ENCODE assay signal across 14 mouse cellular contexts in the genomic region with DNA sequence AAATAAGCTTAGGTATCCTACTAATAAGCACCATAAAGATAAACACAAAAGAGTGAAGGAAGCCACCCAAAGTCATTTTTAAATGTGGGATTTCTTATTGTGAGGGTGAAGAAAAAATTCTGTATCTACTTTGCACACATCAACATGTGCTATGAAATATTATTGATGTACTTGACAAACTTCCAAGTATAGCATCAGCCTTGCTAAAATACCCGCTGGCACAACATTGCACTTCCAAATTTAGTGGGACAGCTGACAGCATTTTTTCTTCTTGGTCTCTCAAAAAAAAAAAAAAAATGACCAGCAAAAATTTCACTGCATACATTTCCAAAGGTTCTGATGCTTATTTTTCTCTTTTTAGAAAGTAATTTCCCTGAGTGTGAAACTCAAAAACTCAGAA.
"Had no signal": no experiment of that assay in that cellular context is flagged by ENCODE, and none has a peak within 500 bp of the region (broad histone marks: within the 10 kb centered on the region; RNA-seq: fewer than 3 reads in every experiment).

No protein-coding gene starts in this region.

- ATAC-seq: midbrain, embryonic 16.5 days had no signal

- DNase-seq: kidney, adult 9 months; kidney, postnatal 36 days; left cerebral cortex, postnatal 4 days; lung, adult 18-20 months; thymus, adult 18-20 months; thymus, postnatal 14 days had no signal

- H3K27me3 ChIP-seq: limb, embryonic 13.5 days; midbrain, embryonic 12.5 days; neural tube, embryonic 13.5 days had no signal

- H3K27ac ChIP-seq: kidney, postnatal 0 days; left cerebral cortex, adult 2 months; limb, embryonic 13.5 days; liver, embryonic 14.5 days; midbrain, embryonic 12.5 days; neural tube, embryonic 13.5 days; stomach, postnatal 0 days had no signal

- H3K36me3 ChIP-seq: limb, embryonic 13.5 days; midbrain, embryonic 12.5 days; neural tube, embryonic 13.5 days had no signal

- H3K4me3 ChIP-seq: left cerebral cortex, adult 2 months; limb, embryonic 13.5 days; midbrain, embryonic 12.5 days; neural tube, embryonic 13.5 days had no signal

- H3K4me1 ChIP-seq: limb, embryonic 13.5 days; midbrain, embryonic 12.5 days; neural tube, embryonic 13.5 days had no signal

- H3K9me3 ChIP-seq: limb, embryonic 13.5 days; midbrain, embryonic 12.5 days; neural tube, embryonic 13.5 days had no signal

- H3K4me2 ChIP-seq: limb, embryonic 13.5 days; midbrain, embryonic 12.5 days; neural tube, embryonic 13.5 days had no signal

- H3K9ac ChIP-seq: limb, embryonic 13.5 days; liver, embryonic 14.5 days; midbrain, embryonic 12.5 days; neural tube, embryonic 13.5 days had no signal
